Comparison of ENCODE assay signal across 7 mouse cellular contexts in genomic region chr4:83830891-83831880, GRCm38 (mm10).
DNase-seq lines count a peak whose midpoint lies in the region; ATAC-seq and TF ChIP-seq lines count a peak whose summit lies in the region.

No protein-coding gene starts in this region.

- no peak overlapping the region for H3K27ac ChIP-seq in heart, embryonic 15.5 days
- no peak overlapping the region for H3K27ac ChIP-seq in liver, embryonic 11.5 days (ENCODE audit: low read depth, low read length)
- H3K27ac ChIP-seq in layer of hippocampus, adult 2 months: no peak overlapping the region

- peak; percentile 86 for ATAC-seq in heart, embryonic 15.5 days (replicated peaks; ENCODE audit: insufficient number of reproducible peaks, insufficient read depth, low FRiP score, low read depth)
- no peak for ATAC-seq in liver, embryonic 11.5 days (replicated peaks; ENCODE audit: low FRiP score)

- no peak overlapping the region for H3K4me3 ChIP-seq in heart, embryonic 15.5 days
- no peak overlapping the region for H3K4me3 ChIP-seq in liver, embryonic 11.5 days (ENCODE audit: low read depth, low read length)
- no peak overlapping the region for H3K4me3 ChIP-seq in layer of hippocampus, adult 2 months

- DNase-seq in adipocyte (ENCODE audit: low spot score): peak; percentile 79
- peak; percentile 27 for DNase-seq in embryo, embryonic 11.5 days (ENCODE audit: low read depth, low spot score)
- DNase-seq in kidney, postnatal 36 days: peak; percentile 10 to 44
- no peak for DNase-seq in spleen, postnatal 14 days (ENCODE audit: low spot score in 2 of 2)
- no peak for DNase-seq in liver, embryonic 11.5 days (ENCODE audit: low spot score)
- DNase-seq in layer of hippocampus, adult 2 months (ENCODE audit: low spot score in 2 of 2): no peak

- H3K4me2 ChIP-seq in heart, embryonic 15.5 days: peak overlapping the region; percentile 24
- no peak overlapping the region for H3K4me2 ChIP-seq in liver, embryonic 11.5 days

- H3K9ac ChIP-seq in heart, embryonic 15.5 days: no peak overlapping the region
- H3K9ac ChIP-seq in liver, embryonic 11.5 days (ENCODE audit: low read depth, low read length): no peak overlapping the region

- no peaks in the 10 kb centered on the region for H3K36me3 ChIP-seq in heart, embryonic 15.5 days
- H3K36me3 ChIP-seq in liver, embryonic 11.5 days (ENCODE audit: control insufficient read depth, insufficient read depth, low read length): no peaks in the 10 kb centered on the region

- no peak for TF ChIP-seq CTCF in layer of hippocampus, adult 2 months (conservative IDR thresholded peaks at IDR 0.05)

- H3K27me3 ChIP-seq in heart, embryonic 15.5 days: no peaks in the 10 kb centered on the region
- H3K27me3 ChIP-seq in liver, embryonic 11.5 days (replicated peaks; ENCODE audit: control insufficient read depth, insufficient read depth, low read length): no peaks in the 10 kb centered on the region

- 0 out of 2 replicates have a peak, but pooled peaks cover 2% of the 10 kb centered on the region for H3K4me1 ChIP-seq in heart, embryonic 15.5 days (replicated peaks)
- no peaks in the 10 kb centered on the region for H3K4me1 ChIP-seq in liver, embryonic 11.5 days (replicated peaks; ENCODE audit: control insufficient read depth, insufficient read depth, low read length)

- H3K9me3 ChIP-seq in heart, embryonic 15.5 days (replicated peaks): no peaks in the 10 kb centered on the region
- no peaks in the 10 kb centered on the region for H3K9me3 ChIP-seq in liver, embryonic 11.5 days (ENCODE audit: control insufficient read depth, low read length)

- 54% methylated on average over 13 of the region's 13 CpGs for WGBS in heart, embryonic 15.5 days
- 71% methylated on average over 13 of the region's 13 CpGs for WGBS in liver, embryonic 11.5 days

Comparison
In these comparisons a context has a peak if more than half of its experiments do, and no peak if none do; other contexts are left out.
1. DNase-seq: peak in adipocyte (single experiment), embryo, embryonic 11.5 days (single experiment) and kidney, postnatal 36 days (2 of 2); none in spleen, postnatal 14 days (0 of 2), liver, embryonic 11.5 days (single experiment) and layer of hippocampus, adult 2 months (0 of 2).